In the genomic region with DNA sequence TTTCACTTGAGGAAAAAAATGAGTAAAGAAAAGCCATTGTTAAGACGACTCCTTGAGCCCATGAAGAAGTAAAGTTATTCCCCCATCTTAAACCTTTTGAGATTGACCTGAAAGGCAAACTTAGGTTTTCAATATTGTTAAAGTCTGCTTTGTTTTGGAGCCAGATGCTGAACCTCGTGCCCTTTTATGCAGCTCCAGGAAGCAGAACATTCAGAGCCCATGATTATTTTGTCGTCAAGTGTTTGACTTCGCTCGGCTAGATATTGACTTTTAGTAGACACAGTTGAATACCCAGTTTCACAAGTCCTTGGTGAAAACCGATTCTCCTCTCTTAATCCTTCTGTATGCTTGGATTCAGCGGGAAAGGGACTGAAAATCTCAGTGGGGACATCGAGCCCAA, we compare ENCODE assay signal across 21 mouse cellular contexts. TPM values are rescaled to one million over a fixed set of nuclear protein-coding genes. Genes with fewer than 3 reads are reported as not detected.
DNase-seq lines count a peak whose midpoint lies in the region; ATAC-seq and TF ChIP-seq lines count a peak whose summit lies in the region.
"Had no signal": no experiment of that assay in that cellular context is flagged by ENCODE, and none has a peak within 500 bp of the region (broad histone marks: within the 10 kb centered on the region; RNA-seq: fewer than 3 reads in every experiment).

No protein-coding gene starts in this region.

- no peaks in the 10 kb centered on the region; the same call in 1 of the 2 replicates for H3K4me1 ChIP-seq in lung, embryonic 14.5 days (ENCODE audit: insufficient read depth)
- H3K4me1 ChIP-seq in lung, embryonic 16.5 days (replicated peaks; ENCODE audit: control insufficient read depth, insufficient read depth, low read length): 0 out of 2 replicates have a peak, but pooled peaks cover 7% of the 10 kb centered on the region
- H3K4me1 ChIP-seq: embryonic facial prominence, embryonic 13.5 days; embryonic facial prominence, embryonic 15.5 days; forebrain, embryonic 10.5 days; forebrain, embryonic 12.5 days had no signal

- no peaks in the 10 kb centered on the region for H3K9me3 ChIP-seq in lung, embryonic 14.5 days (ENCODE audit: low read depth, low read length)
- H3K9me3 ChIP-seq in lung, embryonic 16.5 days (ENCODE audit: control insufficient read depth, low read length): no peaks in the 10 kb centered on the region
- H3K9me3 ChIP-seq: embryonic facial prominence, embryonic 13.5 days; embryonic facial prominence, embryonic 15.5 days; forebrain, embryonic 10.5 days; forebrain, embryonic 12.5 days had no signal

- H3K9ac ChIP-seq in lung, embryonic 14.5 days: no peak overlapping the region
- no peak overlapping the region for H3K9ac ChIP-seq in lung, embryonic 16.5 days (ENCODE audit: low read length)
- H3K9ac ChIP-seq: embryonic facial prominence, embryonic 13.5 days; embryonic facial prominence, embryonic 15.5 days; forebrain, embryonic 12.5 days had no signal

- peak; percentile 43 for DNase-seq in lung, embryonic 14.5 days
- DNase-seq in lung, adult 18-20 months: no peak
- no peak for DNase-seq in lung, postnatal 4 days
- DNase-seq: adrenal gland, adult 2 months; adrenal gland, postnatal 10 days; adrenal gland, postnatal 25 days; cerebellum, adult 11 months; cerebellum, adult 18-20 months; cerebellum, adult 8-10 months; cerebellum, adult 9-11 months; cerebellum, postnatal 14 days; cerebellum, postnatal 36 days; embryo, embryonic 11 days had no signal

- H3K4me3 ChIP-seq in lung, embryonic 14.5 days (ENCODE audit: low read depth, low read length): no peak overlapping the region
- no peak overlapping the region for H3K4me3 ChIP-seq in lung, embryonic 16.5 days (ENCODE audit: low read length)
- H3K4me3 ChIP-seq: embryonic facial prominence, embryonic 13.5 days; embryonic facial prominence, embryonic 15.5 days; erythroblast, embryonic 14.5 days; forebrain, embryonic 10.5 days; forebrain, embryonic 12.5 days had no signal

- H3K27me3 ChIP-seq in lung, embryonic 14.5 days (ENCODE audit: insufficient read depth, low read length): no peaks in the 10 kb centered on the region
- H3K27me3 ChIP-seq in lung, embryonic 16.5 days (ENCODE audit: control insufficient read depth, insufficient read depth, low read depth, low read length): no peaks in the 10 kb centered on the region
- H3K27me3 ChIP-seq: embryonic facial prominence, embryonic 13.5 days; embryonic facial prominence, embryonic 15.5 days; forebrain, embryonic 12.5 days had no signal

- H3K27ac ChIP-seq in lung, embryonic 14.5 days (ENCODE audit: low read depth): 0 out of 2 replicates have a peak overlapping the region, but pooled peaks have one; percentile 64
- peak overlapping the region; percentile 65 for H3K27ac ChIP-seq in lung, embryonic 16.5 days (ENCODE audit: low read length)
- H3K27ac ChIP-seq: embryonic facial prominence, embryonic 13.5 days; embryonic facial prominence, embryonic 15.5 days; forebrain, embryonic 10.5 days; forebrain, embryonic 12.5 days had no signal

- ATAC-seq in lung, embryonic 14.5 days (ENCODE audit: insufficient read depth): peak; percentile 54; the same call in 1 of the 2 replicates
- ATAC-seq in lung, embryonic 16.5 days (ENCODE audit: low read depth): peak; percentile 79
- ATAC-seq: forebrain, embryonic 14.5 days; forebrain, embryonic 16.5 days had no signal

- no peaks in the 10 kb centered on the region for H3K36me3 ChIP-seq in lung, embryonic 14.5 days (ENCODE audit: insufficient read depth)
- H3K36me3 ChIP-seq in lung, embryonic 16.5 days (ENCODE audit: control insufficient read depth, insufficient read depth, low read length): no peaks in the 10 kb centered on the region
- H3K36me3 ChIP-seq: embryonic facial prominence, embryonic 13.5 days; embryonic facial prominence, embryonic 15.5 days; forebrain, embryonic 10.5 days; forebrain, embryonic 12.5 days had no signal

- WGBS in lung, embryonic 14.5 days: 63% methylated on average over 8 of the region's 8 CpGs
- 58% methylated on average over 8 of the region's 8 CpGs for WGBS in lung, embryonic 16.5 days

- H3K4me2 ChIP-seq in lung, embryonic 14.5 days: no peak overlapping the region
- no peak overlapping the region for H3K4me2 ChIP-seq in lung, embryonic 16.5 days (ENCODE audit: low read depth, low read length)
- H3K4me2 ChIP-seq: embryonic facial prominence, embryonic 13.5 days; embryonic facial prominence, embryonic 15.5 days; forebrain, embryonic 12.5 days had no signal

- TF ChIP-seq CTCF in lung, embryonic 14.5 days (IDR thresholded peaks at IDR 0.05; ENCODE audit: low read depth): no peak

RNA-seq across cellular contexts. Expression of a gene that starts 31.9 kb away (rescaled TPM):
- 4.9 and 6.8 TPM in 2 replicates for polyA plus RNA-seq in lung, embryonic 14.5 days (2014; fragmentation: Nextera tagmentation; extraction: Ambion mirVana)
- 14.3 and 18.6 TPM in 2 replicates for polyA plus RNA-seq in lung, embryonic 16.5 days (2015; fragmentation: Nextera tagmentation; extraction: Ambion mirVana)
